Mouse (Mus musculus): ENCODE results near the gene Pde5a. TPM values are rescaled to one million over a fixed set of nuclear protein-coding genes. Genes with fewer than 3 reads are reported as not detected.

Pde5a gene
- polyA plus RNA-seq, 1 experiment from 2014 or later: 17.0 TPM

DNA sequence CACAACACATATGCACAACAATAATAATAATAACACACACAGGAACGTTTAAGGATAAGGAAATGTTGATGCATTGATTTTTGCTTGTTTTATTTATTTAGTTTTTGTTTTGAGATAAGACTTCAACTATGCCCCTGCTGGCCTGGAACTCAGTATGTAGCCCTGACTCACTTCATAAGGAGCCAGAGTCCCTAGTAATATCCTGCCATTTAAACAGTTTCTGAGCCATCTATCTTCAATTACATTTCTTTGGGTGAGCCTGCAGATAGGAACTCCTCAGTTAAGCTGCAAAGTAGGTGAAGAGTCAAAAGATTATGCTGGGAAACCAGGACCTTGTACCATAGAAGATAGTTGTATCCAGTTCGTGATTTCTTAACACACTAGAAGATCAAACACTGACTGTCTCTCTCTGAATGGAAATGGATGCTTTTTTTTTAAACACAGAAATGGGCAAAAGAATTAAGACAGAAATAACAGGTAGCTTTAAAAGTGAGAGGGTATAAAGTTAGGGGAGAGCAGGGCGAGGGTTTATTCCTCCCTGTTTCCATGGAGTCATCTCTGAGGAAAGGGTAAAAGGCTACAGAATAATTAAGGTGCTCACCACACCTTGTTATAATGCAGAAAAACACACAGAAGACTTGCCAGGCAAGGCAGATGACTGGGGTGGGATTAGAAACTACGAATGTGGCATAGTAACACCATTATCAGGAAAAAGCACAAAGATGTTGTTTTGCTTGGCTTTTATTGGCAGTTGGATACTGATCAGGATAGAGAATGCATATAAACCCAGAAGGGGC lies 159.0 kb downstream of the Pde5a start:
- Histone ChIP-seq H3K27ac (ENCODE audit: low read length) (peak overlapping the region; percentile 80), H3K4me2 (ENCODE audit: low read depth, low read length) (no peak overlapping the region)
- ATAC-seq (ENCODE audit: insufficient read depth, low FRiP score): peak; percentile 76

DNA sequence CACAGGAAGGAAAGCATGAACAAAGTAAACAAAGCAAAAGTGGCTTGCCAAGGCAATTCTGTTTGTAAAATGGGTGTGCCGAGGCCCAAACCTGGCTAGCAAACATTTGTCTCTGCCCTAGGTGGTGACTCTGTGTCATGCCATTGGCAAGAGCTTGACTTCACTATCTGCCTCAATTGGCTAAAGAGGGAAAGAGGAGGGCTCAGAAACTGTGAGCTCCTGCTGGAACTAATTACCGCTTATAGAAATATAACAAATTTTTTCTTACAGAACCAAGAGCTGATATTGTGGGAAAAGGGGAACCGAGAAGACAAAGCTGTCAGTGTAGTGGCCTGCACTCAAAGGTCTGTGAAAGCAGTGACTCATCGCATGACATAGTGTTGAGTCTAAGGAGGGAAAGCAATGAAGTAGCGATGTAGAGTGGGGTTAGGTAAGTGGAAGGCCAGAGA lies 159.6 kb downstream of the Pde5a start:
- Histone ChIP-seq H3K9me3 (replicated peaks; ENCODE audit: control insufficient read depth, low read length) (no peaks in the 10 kb centered on the region), H3K4me2 (ENCODE audit: low read depth, low read length) (no peak overlapping the region), H3K9ac (ENCODE audit: low read length) (no peak overlapping the region), H3K27me3 (ENCODE audit: control insufficient read depth, insufficient read depth, low read length) (no peaks in the 10 kb centered on the region), H3K4me1 (ENCODE audit: control insufficient read depth, insufficient read depth, low read length) (0 out of 2 replicates have a peak, but pooled peaks cover 2% of the 10 kb centered on the region), H3K27ac (ENCODE audit: low read length) (peak overlapping the region; percentile 80), H3K36me3 (ENCODE audit: control insufficient read depth, insufficient read depth, low read length) (no peaks in the 10 kb centered on the region), H3K4me3 (replicated peaks; ENCODE audit: low read length) (no peak overlapping the region)
- WGBS: 58% methylated on average over 5 of the region's 5 CpGs
- peak; percentile 82; the same call in 1 of the 2 replicates for ATAC-seq (ENCODE audit: insufficient read depth, low FRiP score)

More for the DNA sequence above, 159.0 kb downstream of the Pde5a start:
- H3K9ac ChIP-seq (ENCODE audit: low read length): no peak overlapping the region
- no peaks in the 10 kb centered on the region for H3K36me3 ChIP-seq (ENCODE audit: control insufficient read depth, insufficient read depth, low read length)
- WGBS: 52% methylated on average over 4 of the region's 4 CpGs
- no peaks in the 10 kb centered on the region for H3K27me3 ChIP-seq (ENCODE audit: control insufficient read depth, insufficient read depth, low read length)
- H3K9me3 ChIP-seq (replicated peaks; ENCODE audit: control insufficient read depth, low read length): no peaks in the 10 kb centered on the region
- H3K4me3 ChIP-seq (replicated peaks; ENCODE audit: low read length): no peak overlapping the region
- H3K4me1 ChIP-seq (ENCODE audit: control insufficient read depth, insufficient read depth, low read length): 0 out of 2 replicates have a peak, but pooled peaks cover 2% of the 10 kb centered on the region

DNA sequence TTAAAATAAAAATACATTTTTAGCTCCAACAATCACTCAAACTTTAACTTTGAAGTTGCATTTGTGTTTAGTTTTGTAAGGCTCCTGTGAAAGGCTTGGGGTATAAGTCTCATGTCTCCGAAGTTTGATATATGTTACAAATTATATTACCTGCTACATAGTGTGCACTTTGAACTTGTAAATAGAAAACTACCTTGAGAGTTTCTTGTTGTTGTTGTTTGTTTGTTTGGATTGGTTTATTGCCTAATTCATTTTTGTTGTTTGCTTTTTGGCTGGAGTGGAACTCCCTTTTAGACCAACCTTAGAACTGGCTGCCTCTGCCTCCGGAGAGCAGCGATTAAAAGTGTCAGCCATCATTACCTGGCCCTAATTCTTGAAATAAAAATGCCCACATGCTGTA lies 166.0 kb downstream of the Pde5a start, which contains the start of gene Fabp2:
Gene Fabp2 (plus strand): TSS at position 301 of the 400 bp plus-strand sequence.
- Histone ChIP-seq H3K4me3 (replicated peaks; ENCODE audit: low read length) (no peak within 1 kb of the TSS), H3K27ac (ENCODE audit: low read length) (no peak within 1 kb of the TSS), H3K9ac (ENCODE audit: low read length) (no peak within 1 kb of the TSS), H3K27me3 (ENCODE audit: control insufficient read depth, insufficient read depth, low read length) (no peaks in the 10 kb centered on the region), H3K36me3 (ENCODE audit: control insufficient read depth, insufficient read depth, low read length) (no peaks in the 10 kb centered on the region), H3K4me1 (ENCODE audit: control insufficient read depth, insufficient read depth, low read length) (no peaks in the 10 kb centered on the region), H3K9me3 (replicated peaks; ENCODE audit: control insufficient read depth, low read length) (no peaks in the 10 kb centered on the region), H3K4me2 (ENCODE audit: low read depth, low read length) (no peak within 1 kb of the TSS)
- 91% methylated on average over 3 of the region's 3 CpGs for WGBS
- ATAC-seq (ENCODE audit: insufficient read depth, low FRiP score): no peak

DNA sequence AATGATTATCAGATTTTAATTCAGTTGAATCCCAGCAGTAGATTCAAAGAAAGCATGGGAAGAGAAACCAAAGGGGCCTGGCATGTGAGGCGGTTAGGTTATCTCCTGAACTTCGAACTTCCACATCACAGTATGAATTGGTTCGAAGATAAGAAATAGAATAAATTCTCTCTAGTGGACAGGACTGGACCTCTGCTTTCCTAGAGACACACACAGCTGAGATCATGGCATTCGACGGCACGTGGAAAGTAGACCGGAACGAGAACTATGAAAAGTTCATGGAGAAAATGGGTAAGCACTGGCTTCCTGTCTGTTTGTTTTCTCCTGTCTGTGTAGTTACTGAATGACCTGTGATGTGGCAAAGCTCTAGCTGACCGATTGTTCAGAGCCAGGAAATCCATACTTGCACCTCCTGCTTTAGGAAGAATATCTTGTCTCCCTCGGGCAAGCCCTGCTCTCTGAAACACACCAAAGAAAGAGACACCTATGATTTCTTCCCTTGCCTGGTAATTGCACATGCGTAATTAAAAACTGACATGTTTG lies 166.5 kb downstream of the Pde5a start:
- ATAC-seq (ENCODE audit: insufficient read depth, low FRiP score): no peak
- no peak overlapping the region for H3K4me3 ChIP-seq (replicated peaks; ENCODE audit: low read length)
- H3K9ac ChIP-seq (ENCODE audit: low read length): no peak overlapping the region
- 61% methylated on average over 11 of the region's 11 CpGs for WGBS
- H3K4me1 ChIP-seq (ENCODE audit: control insufficient read depth, insufficient read depth, low read length): no peaks in the 10 kb centered on the region
- no peaks in the 10 kb centered on the region for H3K9me3 ChIP-seq (replicated peaks; ENCODE audit: control insufficient read depth, low read length)
- H3K4me2 ChIP-seq (ENCODE audit: low read depth, low read length): no peak overlapping the region
- no peaks in the 10 kb centered on the region for H3K27me3 ChIP-seq (ENCODE audit: control insufficient read depth, insufficient read depth, low read length)
- H3K36me3 ChIP-seq (ENCODE audit: control insufficient read depth, insufficient read depth, low read length): no peaks in the 10 kb centered on the region
- H3K27ac ChIP-seq (ENCODE audit: low read length): no peak overlapping the region

GRCm38 (mm10) chr3:122898254-122898653 lies 169.5 kb downstream of the Pde5a start:
- Histone ChIP-seq H3K36me3 (ENCODE audit: control insufficient read depth, insufficient read depth, low read length) (no peaks in the 10 kb centered on the region), H3K4me2 (ENCODE audit: low read depth, low read length) (no peak overlapping the region), H3K27me3 (ENCODE audit: control insufficient read depth, insufficient read depth, low read length) (no peaks in the 10 kb centered on the region), H3K4me1 (ENCODE audit: control insufficient read depth, insufficient read depth, low read length) (no peaks in the 10 kb centered on the region), H3K27ac (ENCODE audit: low read length) (no peak overlapping the region), H3K9ac (ENCODE audit: low read length) (no peak overlapping the region), H3K4me3 (replicated peaks; ENCODE audit: low read length) (no peak overlapping the region), H3K9me3 (replicated peaks; ENCODE audit: control insufficient read depth, low read length) (no peaks in the 10 kb centered on the region)
- no peak for ATAC-seq (ENCODE audit: insufficient read depth, low FRiP score)
- WGBS: 46% methylated on average over 6 of the region's 6 CpGs

DNA sequence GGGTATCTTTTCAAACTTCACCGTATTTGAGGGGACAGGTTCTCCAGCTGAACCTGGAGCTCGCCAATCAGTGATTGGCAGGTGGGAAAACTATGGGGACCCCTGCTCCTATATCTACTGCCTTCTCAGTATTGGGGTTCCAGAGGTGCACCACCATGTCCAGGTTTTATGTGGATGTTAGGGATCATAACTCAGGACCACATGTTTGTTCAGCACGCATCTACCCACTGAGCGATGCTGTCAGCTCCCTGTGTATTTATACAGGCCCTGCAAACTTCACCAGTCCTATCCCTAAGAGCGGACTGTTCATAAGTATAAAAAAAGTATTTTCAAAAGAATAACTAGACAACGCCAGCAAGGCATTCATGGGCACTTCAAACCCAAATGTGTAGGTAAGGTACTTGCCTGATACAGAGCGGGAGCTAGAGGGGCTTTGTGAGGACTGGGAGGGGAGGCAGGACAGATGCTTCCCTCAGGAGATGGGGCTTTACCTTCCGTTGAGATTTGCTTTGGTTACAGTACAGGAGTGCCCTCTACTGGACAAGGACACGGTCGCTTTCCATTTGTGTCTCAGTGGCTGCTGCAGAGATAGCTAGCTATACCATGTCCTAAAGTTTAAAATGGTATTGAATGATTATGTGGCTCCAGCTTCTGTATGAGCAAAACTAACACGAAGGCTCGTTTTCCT lies 175.1 kb downstream of the Pde5a start:
- H3K27ac ChIP-seq (ENCODE audit: low read length): no peak overlapping the region
- H3K36me3 ChIP-seq (ENCODE audit: control insufficient read depth, insufficient read depth, low read length): no peaks in the 10 kb centered on the region
- no peaks in the 10 kb centered on the region for H3K27me3 ChIP-seq (ENCODE audit: control insufficient read depth, insufficient read depth, low read length)
- H3K4me1 ChIP-seq (ENCODE audit: control insufficient read depth, insufficient read depth, low read length): 0 out of 2 replicates have a peak, but pooled peaks cover 2% of the 10 kb centered on the region
- H3K9me3 ChIP-seq (replicated peaks; ENCODE audit: control insufficient read depth, low read length): no peaks in the 10 kb centered on the region
- H3K4me3 ChIP-seq (replicated peaks; ENCODE audit: low read length): no peak overlapping the region
- WGBS: 38% methylated on average over 12 of the region's 12 CpGs
- H3K4me2 ChIP-seq (ENCODE audit: low read depth, low read length): no peak overlapping the region
- ATAC-seq (ENCODE audit: insufficient read depth, low FRiP score): peak; percentile 50; the same call in 1 of the 2 replicates
- no peak overlapping the region for H3K9ac ChIP-seq (ENCODE audit: low read length)

GRCm38 (mm10) chr3:122907841-122908240 lies 179.1 kb downstream of the Pde5a start:
- no peak for ATAC-seq (ENCODE audit: insufficient read depth, low FRiP score)

More at GRCm38 (mm10) chr3:122907841-122908240, 179.1 kb downstream of the Pde5a start:
- Histone ChIP-seq H3K9me3 (replicated peaks; ENCODE audit: control insufficient read depth, low read length) (no peaks in the 10 kb centered on the region), H3K27me3 (ENCODE audit: control insufficient read depth, insufficient read depth, low read length) (no peaks in the 10 kb centered on the region), H3K4me1 (ENCODE audit: control insufficient read depth, insufficient read depth, low read length) (0 out of 2 replicates have a peak, but pooled peaks cover 2% of the 10 kb centered on the region), H3K4me2 (ENCODE audit: low read depth, low read length) (no peak overlapping the region), H3K4me3 (replicated peaks; ENCODE audit: low read length) (no peak overlapping the region), H3K9ac (ENCODE audit: low read length) (no peak overlapping the region), H3K36me3 (ENCODE audit: control insufficient read depth, insufficient read depth, low read length) (no peaks in the 10 kb centered on the region), H3K27ac (ENCODE audit: low read length) (no peak overlapping the region)
- WGBS: 82% methylated on average over 2 of the region's 2 CpGs

Measured in stomach, embryonic 16.5 days (tissue).